Mouse (Mus musculus) lung, adult 2 months (tissue): Measurements from ENCODE around the gene Nme4.

Source experiments
- CTCF ChIP-seq: fragments of 200-500 bp; IDR thresholded peaks from 2 replicates; pipeline ENCODE4 v1.5.1; 2011; ENCODE audit warnings: mild to moderate bottlenecking, low read length, control low read depth; ENCODE audit not compliant: insufficient read depth
- POLR2A ChIP-seq: fragments of 200-500 bp; IDR thresholded peaks from 2 replicates; pipeline ENCODE4 v1.6.1; 2011; ENCODE audit warnings: low read depth, mild to moderate bottlenecking, control low read depth, low read length, borderline replicate concordance; ENCODE audit errors: extremely low read depth

DNA sequence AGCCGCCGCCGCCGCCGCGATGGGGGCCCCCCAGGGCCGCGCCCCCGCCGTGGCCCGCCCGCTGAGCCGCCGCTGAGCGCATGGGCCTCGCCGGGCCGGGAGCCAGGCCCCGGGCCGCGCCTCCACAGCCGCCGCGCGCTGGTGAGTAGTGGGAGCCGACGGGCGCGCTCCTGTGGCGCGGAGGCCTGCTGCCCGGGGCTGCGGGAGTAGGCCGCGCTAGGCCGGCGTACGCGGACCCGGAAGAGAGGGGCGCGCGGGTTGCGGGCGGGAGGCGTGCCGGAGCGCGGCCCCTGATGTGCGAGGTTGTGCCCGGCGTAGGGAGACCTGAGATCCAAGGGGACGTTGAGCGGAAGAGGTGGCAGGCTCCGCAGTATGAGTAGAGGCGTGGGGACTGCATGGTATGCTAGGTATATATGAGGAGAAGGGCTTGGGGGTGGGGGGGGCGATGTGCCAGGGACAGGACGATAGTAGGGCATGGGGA lies 43.5 kb upstream of the Nme4 start:
- no peak for TF ChIP-seq CTCF
- no peak for TF ChIP-seq POLR2A
